Mouse (Mus musculus) olfactory bulb, adult 2 months (tissue): ENCODE data around the gene Lhfpl3.

Experiments used
- CTCF ChIP-seq: fragments of 200-500 bp; IDR thresholded peaks from 2 replicates; pipeline ENCODE4 v1.5.1; 2012; ENCODE audit warnings: low read depth, mild to moderate bottlenecking, low read length, moderate library complexity; ENCODE audit not compliant: insufficient read depth
- POLR2A ChIP-seq: fragments of 200-500 bp; IDR thresholded peaks from 2 replicates; pipeline ENCODE4 v1.6.1; 2012; ENCODE audit warnings: mild to moderate bottlenecking, low read depth, low read length, moderate library complexity; ENCODE audit not compliant: insufficient read depth

GRCm38 (mm10) chr5:22889481-22889880 lies 143.6 kb downstream of the Lhfpl3 start:
- no peak for TF ChIP-seq POLR2A
- no peak for TF ChIP-seq CTCF
